In genomic region chr17:34996411-34997141, GRCm38 (mm10) we compare ENCODE assay signal across 9 mouse cellular contexts. TPM values are rescaled to one million over a fixed set of nuclear protein-coding genes. Genes with fewer than 3 reads are reported as not detected.
DNase-seq lines count a peak whose midpoint lies in the region; ATAC-seq and TF ChIP-seq lines count a peak whose summit lies in the region.
"Had no signal": no experiment of that assay in that cellular context is flagged by ENCODE, and none has a peak within 500 bp of the region (broad histone marks: within the 10 kb centered on the region; RNA-seq: fewer than 3 reads in every experiment).

No protein-coding gene starts in this region.

- H3K9me3 ChIP-seq in hindbrain, embryonic 10.5 days: no peaks in the 10 kb centered on the region
- no peaks in the 10 kb centered on the region for H3K9me3 ChIP-seq in hindbrain, embryonic 11.5 days (ENCODE audit: control insufficient read depth, low read length)
- no peaks in the 10 kb centered on the region for H3K9me3 ChIP-seq in stomach, embryonic 15.5 days
- H3K9me3 ChIP-seq in stomach, postnatal 0 days (ENCODE audit: control insufficient read depth, low read length): no peaks in the 10 kb centered on the region
- H3K9me3 ChIP-seq in intestine, embryonic 16.5 days (ENCODE audit: control insufficient read depth, low read length): no peaks in the 10 kb centered on the region

- no peak overlapping the region for H3K4me2 ChIP-seq in hindbrain, embryonic 11.5 days (replicated peaks; ENCODE audit: low read depth, low read length)
- peak overlapping the region; percentile 90 for H3K4me2 ChIP-seq in stomach, embryonic 15.5 days
- H3K4me2 ChIP-seq in stomach, postnatal 0 days (replicated peaks; ENCODE audit: low read depth): no peak overlapping the region
- 0 out of 2 replicates have a peak overlapping the region, but pooled peaks have one; percentile 9 for H3K4me2 ChIP-seq in intestine, embryonic 16.5 days (ENCODE audit: low read depth, low read length)

- ATAC-seq in hindbrain, embryonic 11.5 days (ENCODE audit: low FRiP score): no peak
- no peak for ATAC-seq in stomach, embryonic 15.5 days (ENCODE audit: insufficient read depth, low FRiP score, low read depth)
- ATAC-seq in stomach, postnatal 0 days (ENCODE audit: low FRiP score, low TSS enrichment): no peak
- ATAC-seq in intestine, embryonic 16.5 days: no peak

- no peaks in the 10 kb centered on the region for H3K27me3 ChIP-seq in hindbrain, embryonic 10.5 days (ENCODE audit: insufficient read depth, poor library complexity, severe bottlenecking)
- no peaks in the 10 kb centered on the region for H3K27me3 ChIP-seq in hindbrain, embryonic 11.5 days (ENCODE audit: control insufficient read depth, insufficient read depth, low read length)
- H3K27me3 ChIP-seq in stomach, embryonic 15.5 days (replicated peaks): no peaks in the 10 kb centered on the region
- H3K27me3 ChIP-seq in stomach, postnatal 0 days (ENCODE audit: control insufficient read depth, insufficient read depth, low read length): no peaks in the 10 kb centered on the region
- no peaks in the 10 kb centered on the region for H3K27me3 ChIP-seq in intestine, embryonic 16.5 days (replicated peaks; ENCODE audit: control insufficient read depth, insufficient read depth, low read length)

- H3K4me1 ChIP-seq in hindbrain, embryonic 10.5 days (replicated peaks): peaks cover 42% of the 10 kb centered on the region
- no peaks in the 10 kb centered on the region for H3K4me1 ChIP-seq in hindbrain, embryonic 11.5 days (replicated peaks; ENCODE audit: control insufficient read depth, insufficient read depth, low read length)
- H3K4me1 ChIP-seq in stomach, embryonic 15.5 days: peaks cover 28% of the 10 kb centered on the region
- no peaks in the 10 kb centered on the region; the same call in 1 of the 2 replicates for H3K4me1 ChIP-seq in stomach, postnatal 0 days (replicated peaks; ENCODE audit: control insufficient read depth, insufficient read depth)
- H3K4me1 ChIP-seq in intestine, embryonic 16.5 days (ENCODE audit: control insufficient read depth, insufficient read depth, low read length): peaks cover 4% of the 10 kb centered on the region; the same call in 1 of the 2 replicates

- peak overlapping the region; percentile 24 for H3K4me3 ChIP-seq in hindbrain, embryonic 10.5 days
- H3K4me3 ChIP-seq in hindbrain, embryonic 11.5 days (ENCODE audit: low read depth, low read length): no peak overlapping the region
- H3K4me3 ChIP-seq in stomach, embryonic 15.5 days (replicated peaks): no peak overlapping the region
- no peak overlapping the region for H3K4me3 ChIP-seq in stomach, postnatal 0 days (ENCODE audit: low read depth, low read length)
- no peak overlapping the region for H3K4me3 ChIP-seq in intestine, embryonic 16.5 days (ENCODE audit: low read length)

- no peak for TF ChIP-seq CTCF in stomach, postnatal 0 days (IDR thresholded peaks at IDR 0.05; ENCODE audit: low read depth)

- WGBS in hindbrain, embryonic 10.5 days: 92% methylated on average over 14 of the region's 14 CpGs
- 84% methylated on average over 12 of the region's 14 CpGs for WGBS in hindbrain, embryonic 11.5 days
- 87% methylated on average over 14 of the region's 14 CpGs for WGBS in stomach, embryonic 15.5 days
- 84% methylated on average over 12 of the region's 14 CpGs for WGBS in stomach, postnatal 0 days
- 87% methylated on average over 12 of the region's 14 CpGs for whole genome bisulfite sequencing in intestine, embryonic 16.5 days

- TF ChIP-seq EP300 in stomach, postnatal 0 days (optimal IDR thresholded peaks at IDR 0.05): no peak

- DNase-seq in hindbrain, embryonic 10.5 days (ENCODE audit: low spot score): no peak
- DNase-seq in hindbrain, embryonic 11.5 days (ENCODE audit: low spot score): no peak
- no peak for DNase-seq in stomach, postnatal 0 days (ENCODE audit: low spot score)
- DNase-seq in adrenal gland, adult 2 months: no peak
- no peak for DNase-seq in layer of hippocampus, adult 11-12 months (ENCODE audit: low spot score)
- DNase-seq: adrenal gland, postnatal 25 days; cerebellum, postnatal 36 days had no signal

- peaks cover 60% of the 10 kb centered on the region for H3K36me3 ChIP-seq in hindbrain, embryonic 10.5 days
- H3K36me3 ChIP-seq in hindbrain, embryonic 11.5 days (ENCODE audit: control insufficient read depth, insufficient read depth, low read length): no peaks in the 10 kb centered on the region
- H3K36me3 ChIP-seq in stomach, embryonic 15.5 days: 0 out of 2 replicates have a peak, but pooled peaks cover 6% of the 10 kb centered on the region
- no peaks in the 10 kb centered on the region; the same call in 1 of the 2 replicates for H3K36me3 ChIP-seq in stomach, postnatal 0 days (ENCODE audit: control insufficient read depth, insufficient read depth, low read length)
- no peaks in the 10 kb centered on the region for H3K36me3 ChIP-seq in intestine, embryonic 16.5 days (ENCODE audit: control insufficient read depth, insufficient read depth, low read length)

- no peak overlapping the region for H3K9ac ChIP-seq in hindbrain, embryonic 11.5 days (ENCODE audit: low read depth, low read length)
- H3K9ac ChIP-seq in stomach, embryonic 15.5 days: no peak overlapping the region
- H3K9ac ChIP-seq in stomach, postnatal 0 days (ENCODE audit: low read length): no peak overlapping the region
- no peak overlapping the region for H3K9ac ChIP-seq in intestine, embryonic 16.5 days (ENCODE audit: low read depth, low read length)

- no peak overlapping the region for H3K27ac ChIP-seq in hindbrain, embryonic 10.5 days
- no peak overlapping the region for H3K27ac ChIP-seq in hindbrain, embryonic 11.5 days (ENCODE audit: low read depth, low read length)
- H3K27ac ChIP-seq in stomach, embryonic 15.5 days: no peak overlapping the region
- no peak overlapping the region for H3K27ac ChIP-seq in stomach, postnatal 0 days (replicated peaks)
- H3K27ac ChIP-seq in intestine, embryonic 16.5 days (ENCODE audit: low read length): no peak overlapping the region

RNA-seq across cellular contexts. Expression of gene Vars, which starts 4.2 kb away (rescaled TPM):
- polyA plus RNA-seq in hindbrain, embryonic 10.5 days (2016; fragmentation: Nextera tagmentation; extraction: Ambion mirVana): 176 and 199 TPM in 2 replicates
- polyA plus RNA-seq in hindbrain, embryonic 11.5 days (2014; fragmentation: Nextera tagmentation; extraction: Ambion mirVana): 69.1 and 71.7 TPM in 2 replicates
- polyA plus RNA-seq in stomach, embryonic 15.5 days (2015; fragmentation: Nextera tagmentation; extraction: Ambion mirVana): 119 and 124 TPM in 2 replicates
- 35.5 and 40.2 TPM in 2 replicates for polyA plus RNA-seq in stomach, postnatal 0 days (2015; fragmentation: Nextera tagmentation; extraction: Ambion mirVana)
- polyA plus RNA-seq in intestine, embryonic 16.5 days (2015; fragmentation: Nextera tagmentation; extraction: Ambion mirVana): 112 and 119 TPM in 2 replicates
- 10 to 100 TPM; 57.9 to 60.2 TPM for total RNA-seq in adrenal gland, adult 2 months (2021)
- 178 and 214 TPM in 2 replicates for polyA plus RNA-seq in adrenal gland, adult 2 months (2012; rRNA removed)

RNA-seq across cellular contexts. Expression of gene Lsm2, which starts 14.9 kb away (rescaled TPM):
- polyA plus RNA-seq in hindbrain, embryonic 10.5 days (2016; fragmentation: Nextera tagmentation; extraction: Ambion mirVana): 278 and 314 TPM in 2 replicates
- polyA plus RNA-seq in hindbrain, embryonic 11.5 days (2014; fragmentation: Nextera tagmentation; extraction: Ambion mirVana): 188 and 207 TPM in 2 replicates
- 175 and 182 TPM in 2 replicates for polyA plus RNA-seq in stomach, embryonic 15.5 days (2015; fragmentation: Nextera tagmentation; extraction: Ambion mirVana)
- polyA plus RNA-seq in stomach, postnatal 0 days (2015; fragmentation: Nextera tagmentation; extraction: Ambion mirVana): 69.2 and 75.1 TPM in 2 replicates
- 159 and 181 TPM in 2 replicates for polyA plus RNA-seq in intestine, embryonic 16.5 days (2015; fragmentation: Nextera tagmentation; extraction: Ambion mirVana)
- 10 to 100 TPM; 32.9 to 45.8 TPM for total RNA-seq in adrenal gland, adult 2 months (2021)
- polyA plus RNA-seq in adrenal gland, adult 2 months (2012; rRNA removed): 82.4 and 84.8 TPM in 2 replicates

RNA-seq across cellular contexts. Expression of gene Vwa7, which starts 19.8 kb away (rescaled TPM):
- 0.10 and 0.24 TPM in 2 replicates for polyA plus RNA-seq in hindbrain, embryonic 10.5 days (2016; fragmentation: Nextera tagmentation; extraction: Ambion mirVana)
- polyA plus RNA-seq in hindbrain, embryonic 11.5 days (2014; fragmentation: Nextera tagmentation; extraction: Ambion mirVana): 0.10 and 0.36 TPM in 2 replicates
- polyA plus RNA-seq in stomach, embryonic 15.5 days (2015; fragmentation: Nextera tagmentation; extraction: Ambion mirVana): 0.31 TPM in 2 replicates
- polyA plus RNA-seq in stomach, postnatal 0 days (2015; fragmentation: Nextera tagmentation; extraction: Ambion mirVana): 0.28 and 0.36 TPM in 2 replicates
- 0.18 and 0.27 TPM in 2 replicates for polyA plus RNA-seq in intestine, embryonic 16.5 days (2015; fragmentation: Nextera tagmentation; extraction: Ambion mirVana)
- total RNA-seq in adrenal gland, adult 2 months (2021): under 1 TPM; 0.26 to 0.55 TPM
- 0.97 and 1.8 TPM in 2 replicates for polyA plus RNA-seq in adrenal gland, adult 2 months (2012; rRNA removed)

RNA-seq across cellular contexts. Expression of gene Hspa1l, which starts 24.1 kb away (rescaled TPM):
- polyA plus RNA-seq in hindbrain, embryonic 10.5 days (2016; fragmentation: Nextera tagmentation; extraction: Ambion mirVana): 0.76 and 0.78 TPM in 2 replicates
- polyA plus RNA-seq in hindbrain, embryonic 11.5 days (2014; fragmentation: Nextera tagmentation; extraction: Ambion mirVana): 0.93 and 1.2 TPM in 2 replicates
- polyA plus RNA-seq in stomach, embryonic 15.5 days (2015; fragmentation: Nextera tagmentation; extraction: Ambion mirVana): 0.49 and 0.89 TPM in 2 replicates
- polyA plus RNA-seq in stomach, postnatal 0 days (2015; fragmentation: Nextera tagmentation; extraction: Ambion mirVana): 0.25 and 0.48 TPM in 2 replicates
- 0.38 and 0.57 TPM in 2 replicates for polyA plus RNA-seq in intestine, embryonic 16.5 days (2015; fragmentation: Nextera tagmentation; extraction: Ambion mirVana)
- under 1 TPM; 0.28 to 0.29 TPM for total RNA-seq in adrenal gland, adult 2 months (2021)
- 0.11 and 0.17 TPM in 2 replicates for polyA plus RNA-seq in adrenal gland, adult 2 months (2012; rRNA removed)

RNA-seq across cellular contexts. Expression of gene Hspa1a, which starts 24.6 kb away (rescaled TPM):
- polyA plus RNA-seq in hindbrain, embryonic 10.5 days (2016; fragmentation: Nextera tagmentation; extraction: Ambion mirVana): 0.90 and 1.7 TPM in 2 replicates
- 0.93 and 1.4 TPM in 2 replicates for polyA plus RNA-seq in hindbrain, embryonic 11.5 days (2014; fragmentation: Nextera tagmentation; extraction: Ambion mirVana)
- 9.9 and 12.1 TPM in 2 replicates for polyA plus RNA-seq in stomach, embryonic 15.5 days (2015; fragmentation: Nextera tagmentation; extraction: Ambion mirVana)
- polyA plus RNA-seq in stomach, postnatal 0 days (2015; fragmentation: Nextera tagmentation; extraction: Ambion mirVana): 24.1 and 25.9 TPM in 2 replicates
- polyA plus RNA-seq in intestine, embryonic 16.5 days (2015; fragmentation: Nextera tagmentation; extraction: Ambion mirVana): 6.3 and 6.6 TPM in 2 replicates
- 100 to 1,000 TPM in 1 of 2 experiments, 10 to 100 TPM in 1; 16.3 to 253 TPM for total RNA-seq in adrenal gland, adult 2 months (2021)
- 37.1 and 55.2 TPM in 2 replicates for polyA plus RNA-seq in adrenal gland, adult 2 months (2012; rRNA removed)

Comparison
In these comparisons a context has a peak if more than half of its experiments do, and no peak if none do; other contexts are left out.
1. H3K4me2 ChIP-seq: peak in stomach, embryonic 15.5 days (single experiment) and intestine, embryonic 16.5 days (single experiment); none in hindbrain, embryonic 11.5 days (single experiment) and stomach, postnatal 0 days (single experiment).